Mouse (Mus musculus) heart, adult 2 months (tissue): ENCODE results near the gene Lrtm2. TPM values are rescaled to one million over a fixed set of nuclear protein-coding genes. Genes with fewer than 3 reads are reported as not detected.

Source experiments
- DNase-seq, 2 experiments: peaks; one replicate each; pipeline ENCODE4 v3.0.0; 2021
- H3K27ac ChIP-seq: fragments of 200-600 bp; 2 replicates; pipeline ENCODE4 v1.8.1; 2022
- H3K27me3 ChIP-seq: fragments of 200-500 bp; 2 replicates; pipeline ENCODE4 v1.6.1; 2012; ENCODE audit warnings: mild to moderate bottlenecking, low read length, inconsistent platforms, mixed read lengths; ENCODE audit not compliant: control insufficient read depth, insufficient read depth
- H3K36me3 ChIP-seq: fragments of 200-500 bp; 2 replicates; pipeline ENCODE4 v1.6.1; 2012; ENCODE audit warnings: low read length, inconsistent platforms; ENCODE audit not compliant: control insufficient read depth, insufficient read depth
- H3K4me1 ChIP-seq: fragments of 200-500 bp; 2 replicates; pipeline ENCODE4 v1.6.1; 2011; ENCODE audit warnings: low read length; ENCODE audit not compliant: control insufficient read depth, insufficient read depth
- H3K4me3 ChIP-seq: fragments of 200-600 bp; 2 replicates; pipeline ENCODE4 v1.8.1; 2022
- H3K79me2 ChIP-seq: fragments of 200-500 bp; replicated peaks from 2 replicates; pipeline ENCODE4 v1.6.1; 2012; ENCODE audit warnings: mild to moderate bottlenecking, inconsistent platforms, low read length, moderate library complexity, mixed read lengths; ENCODE audit not compliant: control insufficient read depth, insufficient read depth
- H3K9ac ChIP-seq: fragments of 200-500 bp; 2 replicates; pipeline ENCODE4 v1.6.1; 2012; ENCODE audit warnings: low read depth, mild to moderate bottlenecking, control low read depth, inconsistent platforms, low read length, mixed read lengths
- CTCF ChIP-seq: fragments of 200-600 bp; IDR thresholded peaks from 2 replicates; pipeline ENCODE4 v1.8.1; 2022; ENCODE audit warnings: antibody characterized with exemption, mild to moderate bottlenecking, moderate library complexity
- EP300 ChIP-seq: fragments of 200-500 bp; IDR thresholded peaks from 2 replicates; pipeline ENCODE4 v1.6.1; 2011; ENCODE audit warnings: low read depth, low read length, control low read depth; ENCODE audit not compliant: insufficient read depth
- POLR2A ChIP-seq: fragments of 200-500 bp; IDR thresholded peaks from 2 replicates; pipeline ENCODE4 v1.6.1; 2011; ENCODE audit warnings: mild to moderate bottlenecking, low read depth, low read length, control low read depth; ENCODE audit not compliant: insufficient read depth
- WGBS: fragments of 180-500 bp; shearing (Covaris S2); methylation state at CpG from one replicate; pipeline ENCODE4 v1.1.7; 2018; 5-methylcytosine and 5-hydroxymethylcytosine counted together
- intact Hi-C: fragments of 180-260 bp; cut with DNase I; formaldehyde crosslinking; loops from one replicate; pipeline ENCODE4 v1.15.1; 2025
- polyA plus RNA-seq: library from polyadenylated mRNA; depleted of rRNA; stranded (reverse); fragments of >200 nt; gene quantifications from 2 replicates; pipeline ENCODE4 v1.2.3, GENCODE M21; 2012; rRNA removed
- total RNA-seq, 2 experiments: library from RNA; stranded (reverse); gene quantifications; 2 replicates each; pipeline ENCODE4 v1.2.3; 2021

Gene Lrtm2
- total and polyA plus RNA-seq, 3 experiments = 0.57 to 0.73 (median 0.61) TPM

DNA sequence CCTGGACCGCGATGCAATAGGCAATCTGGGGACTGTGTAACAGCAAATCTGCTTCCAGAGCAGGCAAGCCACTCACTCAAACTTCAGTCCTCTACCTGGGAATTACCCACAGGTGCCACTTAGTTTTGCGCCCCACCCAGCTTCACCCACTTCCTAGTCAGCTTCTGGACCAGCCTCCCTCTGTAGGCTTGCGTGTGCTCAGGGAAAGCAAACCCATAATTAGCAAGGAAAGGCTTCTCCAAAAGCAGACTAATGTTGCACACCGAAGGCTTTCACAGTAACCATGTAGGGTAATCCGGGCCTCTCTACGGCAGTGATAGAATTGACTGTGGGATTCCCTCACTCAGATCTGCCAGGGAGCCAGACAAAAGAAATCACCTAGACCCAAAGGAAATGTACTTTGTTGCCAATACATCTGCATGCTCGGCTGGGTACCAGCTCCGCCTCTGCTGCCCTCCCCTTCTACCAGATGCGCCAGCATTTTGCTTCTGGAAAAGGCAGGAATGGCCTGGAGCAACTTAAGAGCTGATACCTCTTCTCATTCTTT is 22.6 kb downstream of the Lrtm2 start:
- Histone ChIP-seq H3K36me3 (no peaks in the 10 kb centered on the region), H3K79me2 (no peaks in the 10 kb centered on the region), H3K27ac (no peak overlapping the region), H3K4me3 (no peak overlapping the region), H3K4me1 (no peaks in the 10 kb centered on the region), H3K9ac (no peak overlapping the region), H3K27me3 (no peaks in the 10 kb centered on the region; the same call in 1 of the 2 replicates)
- WGBS = 58% methylated on average over 10 of the region's 10 CpGs
- intact Hi-C loops = no loop called here
- no peak for DNase-seq
- TF ChIP-seq POLR2A = no peak
- no peak for TF ChIP-seq EP300
- TF ChIP-seq CTCF = no peak

DNA sequence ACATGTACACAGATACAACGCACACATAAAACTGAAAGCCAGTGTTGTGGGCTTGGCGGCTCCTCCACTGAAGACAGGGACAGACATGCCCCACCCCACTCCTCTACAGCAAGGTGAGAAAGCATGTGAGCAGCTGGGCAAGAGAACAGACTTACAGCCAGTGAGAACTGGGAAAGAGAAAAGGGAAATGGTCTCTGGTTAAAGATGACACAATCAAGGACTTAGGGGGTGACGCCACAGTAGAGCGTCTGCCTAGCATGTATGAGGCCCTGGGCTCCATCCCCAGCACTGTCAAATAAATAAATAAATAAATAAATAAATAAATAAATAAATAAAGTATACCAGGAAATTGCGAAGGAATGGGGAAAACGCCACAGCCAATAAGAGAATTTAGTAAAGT is 27.2 kb downstream of the Lrtm2 start:
- DNase-seq = no peak
- intact Hi-C loops = no loop called here
- WGBS = 82% methylated on average over 6 of the region's 6 CpGs

DNA sequence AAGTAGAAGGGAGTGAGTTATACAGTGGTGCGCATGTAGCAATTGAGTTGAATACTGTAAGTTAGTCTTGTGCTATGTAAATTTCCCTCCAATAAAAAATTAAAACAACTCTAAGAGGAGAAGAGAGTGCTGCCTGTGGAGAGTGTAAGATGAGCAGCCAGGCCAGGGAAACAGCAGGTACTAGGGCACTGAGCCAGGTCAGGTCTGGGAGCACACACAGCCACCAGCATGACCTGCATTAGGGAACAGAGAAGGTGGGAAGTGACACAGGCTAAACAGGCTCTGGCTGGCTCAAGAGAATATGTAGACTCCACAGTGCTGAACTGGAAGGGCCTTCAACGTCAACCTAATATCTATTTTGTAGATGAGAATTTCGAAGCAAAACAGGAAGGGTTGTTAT is 29.3 kb downstream of the Lrtm2 start:
- WGBS = 72% methylated on average over 3 of the region's 3 CpGs
- H3K4me1 ChIP-seq = no peaks in the 10 kb centered on the region

More for the DNA sequence above, 27.2 kb downstream of the Lrtm2 start:
- Histone ChIP-seq H3K27me3 (no peaks in the 10 kb centered on the region; the same call in 1 of the 2 replicates), H3K36me3 (no peaks in the 10 kb centered on the region), H3K4me1 (no peaks in the 10 kb centered on the region), H3K9ac (no peak overlapping the region), H3K4me3 (no peak overlapping the region), H3K27ac (no peak overlapping the region), H3K79me2 (no peaks in the 10 kb centered on the region)
- TF ChIP-seq EP300 (no peak), POLR2A (no peak), CTCF (no peak)

GRCm38 (mm10) chr6:119280761-119281160 is 49.8 kb downstream of the Lrtm2 start:
- Histone ChIP-seq H3K4me1 (no peaks in the 10 kb centered on the region), H3K79me2 (no peaks in the 10 kb centered on the region), H3K27ac (no peak overlapping the region), H3K9ac (no peak overlapping the region), H3K36me3 (no peaks in the 10 kb centered on the region), H3K4me3 (no peak overlapping the region), H3K27me3 (no peaks in the 10 kb centered on the region)
- WGBS = 67% methylated on average over 9 of the region's 9 CpGs
- intact Hi-C loops = no loop called here
- TF ChIP-seq EP300 = no peak
- no peak for TF ChIP-seq POLR2A
- TF ChIP-seq CTCF = no peak
- DNase-seq = no peak

More for the DNA sequence above, 29.3 kb downstream of the Lrtm2 start:
- intact Hi-C loops = no loop called here
- H3K27me3 ChIP-seq = no peaks in the 10 kb centered on the region; the same call in 1 of the 2 replicates
- no peak overlapping the region for H3K4me3 ChIP-seq
- no peak overlapping the region for H3K9ac ChIP-seq
- DNase-seq = no peak
- TF ChIP-seq EP300 = no peak
- no peak for TF ChIP-seq POLR2A
- no peak for TF ChIP-seq CTCF
- no peak overlapping the region for H3K27ac ChIP-seq
- no peaks in the 10 kb centered on the region for H3K79me2 ChIP-seq
- H3K36me3 ChIP-seq = no peaks in the 10 kb centered on the region

DNA sequence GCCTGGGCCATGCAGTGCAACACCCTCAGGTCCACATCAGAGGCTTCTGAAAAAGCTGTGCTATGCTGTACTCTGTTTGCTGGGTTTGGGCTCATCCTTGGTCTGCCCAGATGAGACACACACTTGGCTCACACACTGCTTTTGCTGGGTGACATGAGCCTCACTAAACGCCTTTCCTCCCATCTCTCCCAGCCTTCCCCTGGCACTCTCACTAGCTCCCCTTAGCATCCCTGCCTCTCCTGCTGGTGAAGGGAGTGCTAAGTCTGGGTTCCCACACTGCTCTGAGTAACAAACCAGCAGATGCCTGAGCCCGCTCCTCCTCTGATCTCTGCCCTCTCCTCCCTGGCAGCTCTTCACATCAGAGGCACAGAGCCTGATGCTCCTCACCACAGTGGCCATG is 53.9 kb downstream of the Lrtm2 start:
- H3K27me3 ChIP-seq = no peaks in the 10 kb centered on the region
- 75% methylated on average over 2 of the region's 2 CpGs for WGBS
- no peak for DNase-seq
- no peaks in the 10 kb centered on the region for H3K4me1 ChIP-seq
- no peak overlapping the region for H3K27ac ChIP-seq
- TF ChIP-seq POLR2A (no peak), CTCF (no peak), EP300 (no peak)
- H3K79me2 ChIP-seq = no peaks in the 10 kb centered on the region
- H3K4me3 ChIP-seq = no peak overlapping the region
- no peak overlapping the region for H3K9ac ChIP-seq
- H3K36me3 ChIP-seq = no peaks in the 10 kb centered on the region
- intact Hi-C loops = no loop called here

Other genes starting within 250 kb of the Lrtm2 start
- 1 to 10 TPM; 2.6 to 2.7 TPM for gene Dcp1b, start 155.5 kb downstream of the Lrtm2 start, total RNA-seq
- 4.8 and 4.9 TPM in 2 replicates for gene Dcp1b, start 155.5 kb downstream of the Lrtm2 start, polyA plus RNA-seq
- gene Cacna1c, start 134.3 kb downstream of the Lrtm2 start, total RNA-seq = 100 to 1,000 TPM; 194 to 228 TPM
- 56.8 and 76.3 TPM in 2 replicates for gene Cacna1c, start 134.3 kb downstream of the Lrtm2 start, polyA plus RNA-seq
- not detected for gene Cacna2d4, start 94.2 kb downstream of the Lrtm2 start, total RNA-seq
- 0.23 TPM in 2 replicates for gene Cacna2d4, start 94.2 kb downstream of the Lrtm2 start, polyA plus RNA-seq
- 10 to 100 TPM; 62.7 to 63.6 TPM for gene Adipor2, start 86.9 kb upstream of the Lrtm2 start, total RNA-seq
- gene Adipor2, start 86.9 kb upstream of the Lrtm2 start, polyA plus RNA-seq = 57.0 and 72.2 TPM in 2 replicates
- gene Fbxl14, start 148.9 kb upstream of the Lrtm2 start, total RNA-seq = 10 to 100 TPM; 16.0 to 16.6 TPM
- gene Fbxl14, start 148.9 kb upstream of the Lrtm2 start, polyA plus RNA-seq = 19.7 and 20.3 TPM in 2 replicates
- gene Wnt5b, start 213.6 kb upstream of the Lrtm2 start, total RNA-seq = 1 to 10 TPM; 2.4 to 3.0 TPM
- 2.5 and 2.9 TPM in 2 replicates for gene Wnt5b, start 213.6 kb upstream of the Lrtm2 start, polyA plus RNA-seq